Mouse (Mus musculus) embryonic fibroblast, embryonic 13.5 days (primary cell): ENCODE measurements around the gene Lef1. TPM values are rescaled to one million over a fixed set of nuclear protein-coding genes. Genes with fewer than 3 reads are reported as not detected.

Experiments
- H3K27ac ChIP-seq: 2 replicates; pipeline ENCODE4 v1.5.1; 2012; ENCODE audit warnings: low read length, control low read depth, inconsistent platforms; ENCODE audit not compliant: insufficient read depth
- H3K4me1 ChIP-seq: 2 replicates; pipeline ENCODE4 v1.6.1; 2011; ENCODE audit warnings: low read length; ENCODE audit not compliant: control insufficient read depth, insufficient read depth
- H3K4me3 ChIP-seq: 2 replicates; pipeline ENCODE4 v1.5.1; 2011; ENCODE audit warnings: mild to moderate bottlenecking, control low read depth, low read length; ENCODE audit not compliant: insufficient read depth
- CTCF ChIP-seq: IDR thresholded peaks from 2 replicates; pipeline ENCODE4 v1.5.1; 2011; ENCODE audit warnings: mild to moderate bottlenecking, control low read depth, low read length, moderate library complexity, borderline replicate concordance; ENCODE audit not compliant: insufficient read depth
- POLR2A ChIP-seq: IDR thresholded peaks from 2 replicates; pipeline ENCODE4 v1.6.1; 2011; ENCODE audit warnings: low read depth, mild to moderate bottlenecking, control low read depth, low read length, moderate library complexity
- polyA plus RNA-seq: library from polyadenylated mRNA; stranded (reverse); fragments of >200 nt; gene quantifications from 2 replicates; pipeline ENCODE4 v1.2.4, GENCODE M21; 2011; ENCODE audit warnings: low read depth; ENCODE audit not compliant: missing spikeins, insufficient read length

Lef1 gene
- polyA plus RNA-seq, 1 experiment = 1.7 TPM

- Histone ChIP-seq H3K4me3 (peak overlapping the region; percentile 74), H3K4me1 (peaks cover 3% of the 10 kb centered on the region; the same call in 1 of the 2 replicates), H3K27ac (no peak overlapping the region)
- TF ChIP-seq POLR2A (no peak), CTCF (no peak)
These were observed 160.9 kb downstream of the Lef1 start for GRCm38 (mm10) chr3:131271157-131271556.

DNA sequence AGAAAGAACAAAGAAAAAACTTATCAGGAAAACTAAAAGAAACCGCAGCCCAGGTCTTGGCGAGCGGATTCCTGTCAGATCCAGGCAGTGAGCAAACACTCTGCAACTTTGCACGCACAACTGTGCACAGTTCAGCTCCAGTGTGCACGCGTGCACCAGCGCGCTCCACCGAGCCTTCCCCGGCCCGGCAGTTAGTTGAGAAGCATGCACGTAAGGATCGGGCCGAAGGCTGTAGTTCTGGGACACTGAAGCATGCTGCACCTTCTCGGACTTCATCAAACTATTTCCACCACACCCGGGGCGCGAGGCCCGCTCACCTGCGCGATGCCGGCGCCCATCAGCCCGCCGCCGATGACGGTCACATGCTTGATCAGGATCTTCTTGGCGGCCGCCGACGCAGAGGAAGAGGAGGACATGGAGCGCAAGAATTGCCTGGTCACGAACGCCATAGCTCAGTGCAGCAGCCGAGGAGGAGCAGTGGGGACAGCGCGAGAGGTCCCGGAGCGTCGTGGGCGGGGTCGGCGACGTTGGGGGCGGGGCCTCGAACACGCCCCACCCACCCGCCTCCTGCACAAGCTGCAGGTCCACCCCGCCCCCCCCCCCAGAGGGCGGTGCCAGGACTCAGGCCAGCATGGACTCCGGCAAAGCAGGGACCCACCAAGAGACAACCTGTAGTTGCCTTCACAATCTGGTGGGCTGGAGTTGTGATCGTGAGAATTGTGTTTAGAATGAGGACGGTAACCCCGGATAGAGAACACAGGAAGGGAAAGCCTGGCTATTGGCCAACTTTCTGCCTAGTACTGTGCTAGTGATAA, 161.5 kb downstream of the Lef1 start, which contains the start of gene Hadh:
Hadh (minus strand) TSS at position 543 of the 815 bp plus-strand sequence.
- H3K27ac ChIP-seq = no peak within 1 kb of the TSS
- TF ChIP-seq CTCF = no peak
- peak; percentile 92 for TF ChIP-seq POLR2A
- H3K4me3 ChIP-seq = peak within 1 kb of the TSS; percentile 74

GRCm38 (mm10) chr3:131272374-131273100, 162.3 kb downstream of the Lef1 start:
- TF ChIP-seq CTCF = no peak
- no peak for TF ChIP-seq POLR2A
- H3K27ac ChIP-seq = no peak overlapping the region
- peaks cover 3% of the 10 kb centered on the region; the same call in 1 of the 2 replicates for H3K4me1 ChIP-seq
- peak overlapping the region; percentile 42 for H3K4me3 ChIP-seq

More for the DNA sequence above, 161.5 kb downstream of the Lef1 start, which contains the start of gene Hadh:
- peaks cover 3% of the 10 kb centered on the region; the same call in 1 of the 2 replicates for H3K4me1 ChIP-seq

Other genes starting within 250 kb of the Lef1 start
- 53.8 and 69.1 TPM in 2 replicates for gene Hadh, start 161.6 kb downstream of the Lef1 start, polyA plus RNA-seq
- 2.5 and 3.0 TPM in 2 replicates for gene Cyp2u1, start 192.8 kb downstream of the Lef1 start, polyA plus RNA-seq